Mouse (Mus musculus) B cell, adult 2 months (primary cell): ENCODE measurements at regions not wholly inside any gene's neighbourhood (a gene's known extent, or its start where the extent isn't known, plus 50 kb on each side); places are given as distances from the start of the nearest gene placed in this dataset.

Source experiments
- DNase-seq, 2 experiments: peaks; one replicate each; pipeline ENCODE4 v3.0.0; 2022

DNA sequence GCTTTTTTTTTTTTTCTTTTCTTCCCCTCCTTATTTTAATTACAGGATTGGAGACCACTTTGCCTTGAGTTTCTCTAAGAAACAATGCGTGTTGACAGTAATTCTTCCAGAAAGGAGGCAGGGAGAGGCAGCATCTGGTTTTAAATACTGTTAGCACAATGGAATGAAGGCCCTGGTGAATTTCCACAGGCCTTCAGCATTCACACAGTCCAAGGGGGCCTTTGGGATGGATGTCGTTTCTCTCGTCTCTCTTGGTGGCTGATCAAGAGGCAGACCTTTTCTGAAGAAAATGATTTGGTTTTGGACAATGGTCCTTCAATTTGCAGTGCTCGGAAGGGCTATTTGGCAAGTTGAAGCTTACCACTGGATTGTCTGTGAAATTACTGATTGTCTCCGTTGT, 321.4 kb downstream of the Lmx1a start:
- DNase-seq = no peak

- DNase-seq = no peak
Measured at GRCm38 (mm10) chr1:168012069-168012468, 323.0 kb downstream of the Lmx1a start.

DNA sequence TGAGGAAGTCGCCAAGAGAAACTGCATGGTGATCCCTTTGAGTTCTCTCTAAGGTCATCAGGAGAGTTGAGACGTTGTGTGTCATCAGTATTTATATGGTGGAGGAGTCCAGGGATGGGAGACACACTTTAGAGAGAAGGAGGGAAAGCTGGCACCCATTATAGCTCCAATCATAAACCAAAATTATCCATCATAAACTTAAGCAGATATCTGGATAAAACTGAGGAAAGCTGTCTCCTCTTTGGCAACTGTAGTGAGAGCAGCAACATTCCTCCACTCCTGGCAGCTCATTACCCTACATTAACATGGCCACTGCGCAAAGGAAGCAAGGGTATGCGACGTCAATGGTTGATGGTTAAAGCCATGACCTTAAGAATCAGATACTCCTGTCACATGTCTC, 323.6 kb downstream of the Lmx1a start:
- DNase-seq = no peak

DNA sequence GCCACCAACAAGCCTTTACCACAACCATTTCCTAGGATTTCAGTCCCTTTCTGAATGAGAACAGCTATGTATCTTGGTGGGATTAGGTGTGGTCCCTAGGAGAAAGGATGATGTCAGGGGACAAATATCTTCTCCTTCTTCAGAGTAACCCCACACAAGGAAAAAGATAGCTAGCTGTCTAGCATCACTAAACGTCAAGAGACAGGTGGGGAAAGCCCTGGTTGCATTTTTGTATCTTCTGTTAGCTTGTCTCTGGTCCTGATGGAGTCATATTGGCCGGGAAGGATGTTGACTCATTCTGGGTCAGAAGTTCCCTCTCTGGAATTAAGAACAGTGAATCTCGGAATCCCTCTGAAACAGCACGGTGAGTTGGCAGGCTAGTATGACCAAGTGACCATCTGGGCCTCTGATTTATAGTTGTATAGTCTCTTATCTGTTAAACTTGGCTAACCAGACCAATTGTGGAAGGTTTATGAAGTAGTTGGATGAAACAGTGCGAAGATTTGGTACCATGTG, 327.4 kb downstream of the Lmx1a start:
- no peak for DNase-seq

DNA sequence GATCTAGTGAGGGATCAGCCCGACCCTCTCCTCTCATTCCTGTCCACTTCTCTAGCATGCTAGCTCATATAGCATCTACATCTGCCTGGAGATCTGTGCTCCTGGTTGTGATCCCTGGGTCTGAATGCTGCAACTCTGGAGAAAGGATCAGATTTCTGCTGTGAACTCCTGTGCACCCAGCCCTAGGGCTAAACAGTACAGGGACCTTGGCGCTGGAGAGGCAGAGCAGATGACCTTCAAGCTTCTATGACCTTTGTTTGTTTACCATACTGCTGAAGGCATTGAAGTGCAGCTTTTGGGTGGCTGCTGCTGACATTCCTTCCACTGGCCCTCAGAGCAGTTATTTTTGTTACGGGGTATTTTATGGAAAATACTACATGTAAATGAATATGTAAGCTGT, 337.4 kb downstream of the Lmx1a start:
- no peak for DNase-seq

GRCm38 (mm10) chr1:168044765-168045164, 355.7 kb downstream of the Lmx1a start:
- no peak for DNase-seq

DNA sequence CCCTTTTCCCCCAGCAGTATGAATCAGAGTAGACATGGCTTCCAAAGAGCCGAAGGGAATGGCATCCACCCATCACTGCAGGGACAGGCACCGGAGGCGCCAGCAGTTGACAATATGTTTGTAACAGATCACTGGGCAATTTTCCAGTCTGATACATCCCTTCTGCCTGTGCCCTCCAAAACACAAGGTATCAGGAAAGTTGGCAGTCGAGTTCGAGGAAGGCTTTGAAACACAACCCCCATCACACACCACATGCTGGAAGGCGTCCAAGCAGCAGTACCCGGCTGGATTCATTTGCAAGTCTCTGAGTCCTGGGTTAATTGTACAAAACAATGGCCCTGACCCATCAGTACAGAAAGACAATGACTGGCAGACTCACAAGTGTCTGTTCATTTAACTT, 357.3 kb downstream of the Lmx1a start:
- no peak for DNase-seq

DNA sequence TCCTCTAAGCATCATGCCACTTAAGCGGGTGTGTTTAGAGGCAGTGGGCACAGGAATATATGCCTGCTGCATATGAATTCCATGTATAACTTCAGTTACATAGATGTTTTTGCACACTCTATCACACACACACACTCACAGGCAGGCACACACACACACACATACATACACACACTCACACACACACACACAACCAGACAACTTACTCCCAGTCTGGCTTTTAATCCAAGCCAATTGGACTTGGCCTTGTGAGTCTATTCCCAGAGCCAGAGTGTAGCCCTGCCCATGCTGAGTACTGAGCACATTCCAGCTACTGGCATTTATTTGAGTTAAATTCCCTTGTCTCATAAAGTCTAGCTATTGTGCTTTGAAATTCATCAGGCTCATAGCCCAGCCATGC, 357.7 kb downstream of the Lmx1a start:
- DNase-seq = no peak

DNA sequence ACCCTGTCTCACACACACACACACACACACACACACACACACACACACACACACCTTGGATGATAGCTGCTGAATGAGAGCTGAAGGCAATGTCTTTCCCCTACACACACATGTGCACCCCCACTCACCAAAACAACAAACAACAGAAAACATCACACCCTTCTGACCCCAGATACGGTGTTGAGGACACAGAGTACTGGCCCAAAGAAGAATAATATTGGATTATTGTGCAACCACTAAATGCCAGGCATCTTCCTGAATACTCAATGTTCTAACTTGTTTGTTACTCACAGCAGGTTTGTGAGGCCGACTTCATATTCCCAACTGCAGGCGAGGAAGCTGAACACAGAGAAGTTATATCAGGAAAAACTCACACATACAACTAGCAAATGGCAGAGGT, 360.9 kb downstream of the Lmx1a start:
- no peak for DNase-seq

- DNase-seq = no peak
Measured at GRCm38 (mm10) chr1:168056479-168056878, 367.4 kb downstream of the Lmx1a start.

DNA sequence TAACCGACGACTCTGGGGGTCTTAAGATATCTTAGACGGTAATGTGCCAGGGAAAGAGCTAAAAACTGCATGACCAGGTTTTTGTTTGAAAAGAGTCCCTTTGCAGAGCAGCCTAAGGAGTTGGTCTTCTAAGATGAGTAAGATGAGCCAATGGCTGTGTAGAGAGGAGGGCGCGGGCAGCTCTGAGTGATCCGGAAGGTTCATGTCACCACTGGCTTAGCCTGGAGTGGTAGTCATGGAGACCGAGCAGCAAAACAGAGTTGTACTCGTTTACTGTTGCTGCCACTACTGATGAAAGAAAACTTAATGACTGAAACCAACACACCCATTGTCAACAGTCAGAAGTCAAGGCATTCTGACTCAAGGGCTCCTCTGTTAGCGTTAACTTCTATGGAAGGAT, 368.4 kb downstream of the Lmx1a start:
- DNase-seq = no peak

GRCm38 (mm10) chr1:168058769-168059168, 369.7 kb downstream of the Lmx1a start:
- no peak for DNase-seq

- no peak for DNase-seq
Measured at GRCm38 (mm10) chr1:168064065-168064664, 367.9 kb downstream of the Pbx1 start.

GRCm38 (mm10) chr1:168065598-168066041, 366.4 kb downstream of the Pbx1 start:
- no peak for DNase-seq

DNA sequence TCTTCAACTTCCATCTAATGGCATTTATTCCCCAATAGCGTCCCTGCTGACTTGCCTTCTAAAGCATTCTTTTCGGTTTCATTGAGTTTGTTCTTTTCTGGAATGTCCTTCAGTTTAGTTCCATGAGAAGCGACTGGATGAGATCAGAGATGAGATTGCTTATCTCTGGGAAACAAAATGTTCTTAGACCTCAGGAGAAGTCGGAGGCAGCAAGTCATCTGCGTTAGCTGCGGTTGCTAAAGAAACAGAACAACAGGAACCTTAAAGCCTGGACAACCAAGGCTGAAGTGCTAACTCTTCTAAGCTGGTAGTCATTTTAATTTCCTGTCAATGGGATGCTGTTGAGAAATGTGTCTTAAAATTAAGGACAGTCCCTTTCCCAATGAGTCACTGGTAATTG, 365.3 kb downstream of the Pbx1 start:
- DNase-seq = no peak

GRCm38 (mm10) chr1:168068003-168068919, 363.8 kb downstream of the Pbx1 start:
- no peak for DNase-seq

DNA sequence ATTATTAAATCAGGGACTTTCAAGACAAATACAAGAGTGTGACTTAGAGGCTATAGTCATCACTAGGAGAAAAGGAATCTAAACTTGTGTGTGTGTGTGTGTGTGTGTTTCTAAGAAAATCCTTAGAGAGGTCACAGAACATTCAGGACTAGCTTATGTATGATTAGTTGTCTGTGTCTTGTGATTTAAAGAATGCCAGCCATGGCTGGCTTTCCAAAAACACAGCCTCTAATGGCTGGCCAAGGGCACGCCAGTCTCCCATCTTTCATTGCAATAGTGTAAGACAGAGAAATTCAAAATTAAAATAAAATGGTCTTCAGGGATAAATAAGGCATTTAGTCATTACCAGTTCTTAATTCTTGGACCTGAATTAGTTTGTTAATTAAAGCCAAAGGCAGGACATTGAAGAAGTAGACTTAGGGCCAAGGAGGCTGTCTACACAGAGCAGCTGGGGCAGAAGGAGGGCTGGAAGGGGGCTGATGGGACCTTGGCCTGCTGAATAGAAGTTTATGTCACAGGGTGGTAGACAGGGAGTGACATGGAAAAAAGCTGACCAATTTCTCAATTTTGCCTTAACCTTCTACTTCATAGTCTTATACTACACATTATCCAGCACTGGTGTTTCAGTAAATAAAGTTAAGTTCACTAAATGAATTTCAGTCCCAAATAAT, 363.0 kb downstream of the Pbx1 start:
- no peak for DNase-seq
